Mouse (Mus musculus) liver, embryonic 12.5 days (tissue): ENCODE results near the gene Zfp579. TPM values are rescaled to one million over a fixed set of nuclear protein-coding genes. Genes with fewer than 3 reads are reported as not detected.

ENCODE experiments used
- ATAC-seq: fragments of 200-750 bp; cut with Nextera tagmentation; 2 replicates; pipeline ENCODE4 v1.8.0; 2017; ENCODE audit warnings: moderate number of reproducible peaks, mild to moderate bottlenecking, moderate library complexity
- H3K27ac ChIP-seq: fragments of 300-500 bp; sonication (generic); 2 replicates; pipeline ENCODE4 v1.5.1; 2016; ENCODE audit warnings: mild to moderate bottlenecking
- H3K27me3 ChIP-seq: fragments of 300-500 bp; sonication (generic); replicated peaks from 2 replicates; pipeline ENCODE4 v1.6.1; 2016; ENCODE audit warnings: mild to moderate bottlenecking, moderate library complexity
- H3K36me3 ChIP-seq: fragments of 300-500 bp; sonication (generic); 2 replicates; pipeline ENCODE4 v1.6.1; 2016; ENCODE audit warnings: mild to moderate bottlenecking, moderate library complexity
- H3K4me1 ChIP-seq: fragments of 300-500 bp; sonication (generic); 2 replicates; pipeline ENCODE4 v1.6.1; 2016
- H3K4me2 ChIP-seq: fragments of 300-500 bp; sonication (generic); 2 replicates; pipeline ENCODE4 v1.6.1; 2016; ENCODE audit warnings: mild to moderate bottlenecking, moderate library complexity
- H3K4me3 ChIP-seq: fragments of 300-500 bp; sonication (generic); 2 replicates; pipeline ENCODE4 v1.5.1; 2016; ENCODE audit warnings: mild to moderate bottlenecking, moderate library complexity
- H3K9ac ChIP-seq: fragments of 300-500 bp; sonication (generic); 2 replicates; pipeline ENCODE4 v1.6.1; 2016; ENCODE audit warnings: mild to moderate bottlenecking, moderate library complexity
- H3K9me3 ChIP-seq: fragments of 300-500 bp; sonication (generic); replicated peaks from 2 replicates; pipeline ENCODE4 v1.6.1; 2016; ENCODE audit warnings: mild to moderate bottlenecking, moderate library complexity
- WGBS: fragments of 180-500 bp; shearing (Covaris S2); methylation state at CpG from one replicate; pipeline ENCODE4 v1.1.7; 2016; ENCODE audit not compliant: insufficient replicate concordance; 5-methylcytosine and 5-hydroxymethylcytosine counted together
- polyA plus RNA-seq: library from polyadenylated mRNA; unstranded; fragments of >200 nt; fragmentation: Nextera tagmentation; extraction: Ambion mirVana; gene quantifications from 2 replicates; pipeline ENCODE4 v1.2.1, GENCODE M21; 2016

Zfp579 gene
- polyA plus RNA-seq, 1 experiment from 2014 or later: 6.9 TPM

- Histone ChIP-seq H3K27me3 (peaks cover 9% of the 10 kb centered on the region; the same call in 1 of the 2 replicates), H3K4me2 (no peak overlapping the region), H3K9me3 (no peaks in the 10 kb centered on the region; the same call in 1 of the 2 replicates), H3K4me3 (no peak overlapping the region), H3K4me1 (no peaks in the 10 kb centered on the region), H3K27ac (no peak overlapping the region), H3K36me3 (no peaks in the 10 kb centered on the region), H3K9ac (no peak overlapping the region)
- no peak for ATAC-seq
- 35% methylated on average over 6 of the region's 6 CpGs for WGBS
Observed at GRCm38 (mm10) chr7:4948386-4948785, 47.6 kb downstream of the Zfp579 start.

- H3K27me3 ChIP-seq: peaks cover 7% of the 10 kb centered on the region; the same call in 1 of the 2 replicates
- no peaks in the 10 kb centered on the region for H3K4me1 ChIP-seq
- H3K27ac ChIP-seq: no peak overlapping the region
- H3K4me3 ChIP-seq: no peak overlapping the region
- H3K9ac ChIP-seq: no peak overlapping the region
- H3K4me2 ChIP-seq: no peak overlapping the region
- 51% methylated on average over 2 of the region's 2 CpGs for WGBS
- no peaks in the 10 kb centered on the region; the same call in 1 of the 2 replicates for H3K9me3 ChIP-seq
- no peak for ATAC-seq
- no peaks in the 10 kb centered on the region for H3K36me3 ChIP-seq
Observed at GRCm38 (mm10) chr7:4947855-4948254, 48.1 kb downstream of the Zfp579 start.

DNA sequence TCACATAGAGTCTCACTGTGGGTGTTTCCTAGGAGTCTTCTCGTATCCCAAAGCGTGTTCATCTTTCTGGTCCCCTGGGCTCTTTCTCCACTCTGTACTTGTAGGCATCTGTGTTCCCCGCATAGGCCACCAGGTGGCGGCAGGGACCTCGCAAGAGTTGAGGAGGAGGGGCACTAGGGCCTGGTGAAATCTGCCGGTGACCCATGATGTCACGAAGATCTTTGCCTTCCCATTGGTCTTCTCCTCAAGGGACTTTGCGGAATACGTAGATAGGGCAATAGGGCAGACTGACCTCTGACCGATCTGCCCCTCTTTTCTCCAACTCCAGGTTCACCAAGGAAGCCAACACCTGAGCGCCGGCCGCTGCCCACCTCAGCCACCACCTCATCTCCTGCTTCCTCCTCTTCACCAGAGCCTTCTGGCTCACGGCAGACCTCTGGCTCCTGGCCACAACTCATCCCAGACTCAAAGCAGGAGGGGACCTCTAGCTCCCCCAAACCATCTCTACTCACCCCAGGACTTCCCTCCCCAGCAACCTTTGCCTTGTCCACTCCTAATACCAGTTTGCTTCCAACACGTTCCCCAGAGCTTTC is 52.6 kb downstream of the Zfp579 start:
- H3K9ac ChIP-seq: no peak overlapping the region
- H3K4me3 ChIP-seq: peak overlapping the region; percentile 25
- H3K4me2 ChIP-seq: peak overlapping the region; percentile 59
- ATAC-seq: peak; percentile 77
- 11% methylated on average over 15 of the region's 15 CpGs for WGBS
- H3K9me3 ChIP-seq: no peaks in the 10 kb centered on the region
- peaks cover 22% of the 10 kb centered on the region for H3K27me3 ChIP-seq
- H3K4me1 ChIP-seq: no peaks in the 10 kb centered on the region
- no peaks in the 10 kb centered on the region for H3K36me3 ChIP-seq
- no peak overlapping the region for H3K27ac ChIP-seq

DNA sequence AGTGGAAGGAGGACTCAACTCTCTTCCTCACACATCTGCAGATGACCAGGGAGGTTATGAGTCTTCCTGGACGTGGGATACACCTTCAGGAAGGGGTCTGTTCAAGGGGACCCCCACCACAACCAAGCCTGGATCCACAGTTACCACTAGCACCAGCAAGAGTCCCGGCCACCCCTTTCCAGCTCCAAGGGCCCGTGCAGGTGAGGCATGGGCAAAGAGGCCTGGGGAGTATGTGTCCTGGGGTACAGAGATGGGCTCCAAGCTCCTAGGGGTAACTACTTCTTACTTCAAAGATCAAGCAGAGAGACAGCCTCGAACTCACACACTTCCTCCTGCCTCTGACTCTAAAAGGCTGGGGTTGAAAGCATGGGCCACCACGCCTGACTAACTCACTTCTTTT is 53.3 kb downstream of the Zfp579 start:
- H3K4me2 ChIP-seq: no peak overlapping the region
- no peak overlapping the region for H3K27ac ChIP-seq
- H3K4me1 ChIP-seq: no peaks in the 10 kb centered on the region
- ATAC-seq: no peak
- no peaks in the 10 kb centered on the region for H3K36me3 ChIP-seq
- H3K9me3 ChIP-seq: no peaks in the 10 kb centered on the region
- no peak overlapping the region for H3K4me3 ChIP-seq
- H3K9ac ChIP-seq: no peak overlapping the region
- WGBS: 28% methylated on average over 5 of the region's 5 CpGs
- H3K27me3 ChIP-seq: peaks cover 22% of the 10 kb centered on the region

DNA sequence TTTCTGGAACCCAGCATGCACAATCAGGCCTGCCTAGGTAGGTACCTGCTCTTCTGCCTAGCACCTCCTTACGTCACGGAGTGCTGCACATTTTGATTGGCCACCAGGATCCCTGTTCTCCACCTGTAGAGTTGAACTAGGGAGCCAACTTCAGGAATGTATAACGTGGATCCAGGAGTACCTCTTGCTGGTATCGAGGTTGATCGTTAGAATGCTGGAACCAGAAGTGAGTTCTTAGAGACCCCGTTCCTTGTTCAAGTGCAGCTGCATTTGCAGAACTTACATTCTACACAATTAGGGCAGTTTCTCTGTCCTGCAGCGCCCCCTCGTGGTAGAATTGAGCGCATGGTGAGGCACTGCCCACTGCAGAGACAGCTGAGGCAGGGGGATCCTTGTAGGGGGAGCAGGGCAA is 55.9 kb downstream of the Zfp579 start:
- ATAC-seq: no peak
- H3K27ac ChIP-seq: no peak overlapping the region
- H3K27me3 ChIP-seq: peaks cover 20% of the 10 kb centered on the region
- H3K9me3 ChIP-seq: no peaks in the 10 kb centered on the region
- no peaks in the 10 kb centered on the region for H3K4me1 ChIP-seq
- H3K4me2 ChIP-seq: no peak overlapping the region
- 16% methylated on average over 9 of the region's 9 CpGs for WGBS
- no peak overlapping the region for H3K9ac ChIP-seq
- no peak overlapping the region for H3K4me3 ChIP-seq
- H3K36me3 ChIP-seq: no peaks in the 10 kb centered on the region

- no peak for ATAC-seq
- H3K4me2 ChIP-seq: no peak overlapping the region
- no peak overlapping the region for H3K4me3 ChIP-seq
- H3K9me3 ChIP-seq: no peaks in the 10 kb centered on the region
- no peaks in the 10 kb centered on the region for H3K4me1 ChIP-seq
- peaks cover 20% of the 10 kb centered on the region for H3K27me3 ChIP-seq
- H3K36me3 ChIP-seq: no peaks in the 10 kb centered on the region
- no peak overlapping the region for H3K27ac ChIP-seq
- H3K9ac ChIP-seq: no peak overlapping the region
- 15% methylated on average over 2 of the region's 2 CpGs for WGBS
Observed at GRCm38 (mm10) chr7:4938456-4938855, 57.5 kb downstream of the Zfp579 start.

DNA sequence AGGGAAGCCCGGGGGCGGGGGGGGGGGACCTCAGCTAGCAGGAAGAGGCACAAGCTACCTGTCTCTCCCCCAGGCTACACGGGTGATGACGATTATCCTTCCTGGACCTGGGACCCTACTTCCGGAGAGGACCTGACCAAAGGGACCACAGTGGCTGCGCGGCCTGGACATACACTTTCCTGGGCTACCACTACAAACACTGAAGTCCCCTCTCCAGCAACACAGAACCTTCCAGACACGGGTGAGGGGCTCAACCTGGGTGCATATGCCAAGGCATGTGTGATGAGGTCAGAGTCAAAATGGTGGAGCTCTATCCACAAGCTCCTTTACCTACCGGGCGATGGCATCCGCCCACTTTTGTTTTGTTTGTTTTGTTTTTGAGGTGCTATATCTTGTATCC is 58.6 kb downstream of the Zfp579 start:
- WGBS: 60% methylated on average over 11 of the region's 11 CpGs
- H3K9me3 ChIP-seq: no peaks in the 10 kb centered on the region
- H3K36me3 ChIP-seq: no peaks in the 10 kb centered on the region
- H3K9ac ChIP-seq: no peak overlapping the region
- H3K27ac ChIP-seq: no peak overlapping the region
- ATAC-seq: no peak
- peaks cover 18% of the 10 kb centered on the region for H3K27me3 ChIP-seq
- H3K4me1 ChIP-seq: no peaks in the 10 kb centered on the region
- no peak overlapping the region for H3K4me3 ChIP-seq
- H3K4me2 ChIP-seq: no peak overlapping the region

DNA sequence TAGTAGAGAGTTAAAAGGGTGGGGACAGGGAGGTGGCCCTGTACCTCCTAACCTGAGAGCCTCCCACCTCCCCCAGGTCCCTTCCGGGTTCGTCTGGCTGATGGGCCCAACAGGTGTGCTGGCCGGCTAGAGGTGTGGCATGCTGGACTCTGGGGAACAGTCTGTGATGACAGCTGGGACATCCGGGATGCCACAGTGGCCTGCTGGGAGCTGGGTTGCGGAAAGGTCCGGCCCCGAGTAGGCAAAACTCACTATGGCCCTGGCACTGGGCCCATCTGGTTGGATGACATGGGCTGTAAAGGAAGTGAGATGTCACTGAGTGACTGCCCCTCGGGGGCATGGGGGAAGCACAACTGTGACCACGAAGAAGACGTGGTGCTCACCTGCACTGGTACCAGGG is 59.1 kb downstream of the Zfp579 start:
- WGBS: 63% methylated on average over 10 of the region's 10 CpGs

GRCm38 (mm10) chr7:4934160-4934914 is 61.6 kb downstream of the Zfp579 start:
- Histone ChIP-seq H3K27ac (no peak overlapping the region), H3K4me1 (no peaks in the 10 kb centered on the region), H3K9me3 (no peaks in the 10 kb centered on the region), H3K4me2 (no peak overlapping the region), H3K9ac (no peak overlapping the region), H3K4me3 (no peak overlapping the region), H3K36me3 (no peaks in the 10 kb centered on the region), H3K27me3 (peaks cover 7% of the 10 kb centered on the region; the same call in 1 of the 2 replicates)
- WGBS: 54% methylated on average over 4 of the region's 4 CpGs
- no peak for ATAC-seq

More for the DNA sequence above, 59.1 kb downstream of the Zfp579 start:
- H3K27ac ChIP-seq: no peak overlapping the region
- H3K36me3 ChIP-seq: no peaks in the 10 kb centered on the region
- no peak overlapping the region for H3K4me2 ChIP-seq
- no peaks in the 10 kb centered on the region for H3K4me1 ChIP-seq
- no peaks in the 10 kb centered on the region for H3K9me3 ChIP-seq
- H3K4me3 ChIP-seq: no peak overlapping the region
- no peak overlapping the region for H3K9ac ChIP-seq
- no peak for ATAC-seq
- H3K27me3 ChIP-seq: peaks cover 14% of the 10 kb centered on the region; the same call in 1 of the 2 replicates

Other genes starting within 250 kb of the Zfp579 start
- gene Cox6b2, start 243.1 kb downstream of the Zfp579 start, polyA plus RNA-seq: 152 and 159 TPM in 2 replicates
- not detected in 2 replicates for gene Fam71e2, start 224.9 kb downstream of the Zfp579 start, polyA plus RNA-seq
- 0.06 TPM in 1 of 2 replicates, not detected in the other for gene Il11, start 213.3 kb downstream of the Zfp579 start, polyA plus RNA-seq
- 0.46 TPM in 1 of 2 replicates, not detected in the other for gene Tmem190, start 213.2 kb downstream of the Zfp579 start, polyA plus RNA-seq
- 18.9 and 19.2 TPM in 2 replicates for gene Tmem238, start 206.5 kb downstream of the Zfp579 start, polyA plus RNA-seq
- 397 and 413 TPM in 2 replicates for gene Rpl28, start 203.3 kb downstream of the Zfp579 start, polyA plus RNA-seq
- gene Ube2s, start 183.6 kb downstream of the Zfp579 start, polyA plus RNA-seq: 353 and 370 TPM in 2 replicates
- not detected in 2 replicates for gene Shisa7, start 151.5 kb downstream of the Zfp579 start, polyA plus RNA-seq
- 3.5 and 3.9 TPM in 2 replicates for gene Isoc2b, start 125.9 kb downstream of the Zfp579 start, polyA plus RNA-seq
- 0.62 and 0.95 TPM in 2 replicates for gene Isoc2a, start 119.0 kb downstream of the Zfp579 start, polyA plus RNA-seq
- gene Gm36210, start 89.6 kb downstream of the Zfp579 start, polyA plus RNA-seq: 0.10 TPM in 1 of 2 replicates, not detected in the other
- 2.4 and 2.7 TPM in 2 replicates for gene Zfp628, start 80.9 kb downstream of the Zfp579 start, polyA plus RNA-seq
- gene Nat14, start 74.1 kb downstream of the Zfp579 start, polyA plus RNA-seq: 0.54 and 0.67 TPM in 2 replicates
- gene Ssc5d, start 70.4 kb downstream of the Zfp579 start, polyA plus RNA-seq: 0.13 and 0.19 TPM in 2 replicates
- gene Sbk2, start 31.8 kb downstream of the Zfp579 start, polyA plus RNA-seq: not detected in 2 replicates
- not detected in 2 replicates for gene Sbk3, start 25.0 kb downstream of the Zfp579 start, polyA plus RNA-seq
- 11.5 and 11.7 TPM in 2 replicates for gene Zfp524, start 18.3 kb upstream of the Zfp579 start, polyA plus RNA-seq
- 29.4 TPM in 2 replicates for gene Fiz1, start 18.5 kb upstream of the Zfp579 start, polyA plus RNA-seq
- 0.62 and 1.0 TPM in 2 replicates for gene Gm44973, start 19.3 kb upstream of the Zfp579 start, polyA plus RNA-seq
- gene Zfp865, start 24.2 kb upstream of the Zfp579 start, polyA plus RNA-seq: 2.6 and 2.7 TPM in 2 replicates
- 2.2 and 2.4 TPM in 2 replicates for gene Ccdc106, start 24.4 kb upstream of the Zfp579 start, polyA plus RNA-seq
- gene 4632433K11Rik, start 38.0 kb upstream of the Zfp579 start, polyA plus RNA-seq: not detected in 2 replicates
- 1.1 and 1.3 TPM in 2 replicates for gene Zfp784, start 42.3 kb upstream of the Zfp579 start, polyA plus RNA-seq
- gene Zfp580, start 55.4 kb upstream of the Zfp579 start, polyA plus RNA-seq: 5.2 and 5.6 TPM in 2 replicates
- 97.6 and 109 TPM in 2 replicates for gene U2af2, start 66.0 kb upstream of the Zfp579 start, polyA plus RNA-seq
- 66.2 and 69.1 TPM in 2 replicates for gene Epn1, start 84.1 kb upstream of the Zfp579 start, polyA plus RNA-seq
- gene Rfpl4, start 120.8 kb upstream of the Zfp579 start, polyA plus RNA-seq: not detected in 2 replicates
- 0.38 TPM in 1 of 2 replicates, not detected in the other for gene Rasl2-9, start 129.8 kb upstream of the Zfp579 start, polyA plus RNA-seq
- gene Vmn1r55, start 153.5 kb upstream of the Zfp579 start, polyA plus RNA-seq: 0.05 TPM in 1 of 2 replicates, not detected in the other
- not detected in 2 replicates for gene Vmn1r56, start 200.6 kb upstream of the Zfp579 start, polyA plus RNA-seq
- gene Vmn1r57, start 222.3 kb upstream of the Zfp579 start, polyA plus RNA-seq: not detected in 2 replicates